Mouse (Mus musculus): ENCODE data around the gene Dstn. TPM values are rescaled to one million over a fixed set of nuclear protein-coding genes. Genes with fewer than 3 reads are reported as not detected.
A peak's percentile ranks its signal among the peaks of the same experiment; 100 is the strongest.

Dstn gene
- total and polyA plus RNA-seq, 2 experiments from 2014 or later, result 409 to 512 TPM

DNA sequence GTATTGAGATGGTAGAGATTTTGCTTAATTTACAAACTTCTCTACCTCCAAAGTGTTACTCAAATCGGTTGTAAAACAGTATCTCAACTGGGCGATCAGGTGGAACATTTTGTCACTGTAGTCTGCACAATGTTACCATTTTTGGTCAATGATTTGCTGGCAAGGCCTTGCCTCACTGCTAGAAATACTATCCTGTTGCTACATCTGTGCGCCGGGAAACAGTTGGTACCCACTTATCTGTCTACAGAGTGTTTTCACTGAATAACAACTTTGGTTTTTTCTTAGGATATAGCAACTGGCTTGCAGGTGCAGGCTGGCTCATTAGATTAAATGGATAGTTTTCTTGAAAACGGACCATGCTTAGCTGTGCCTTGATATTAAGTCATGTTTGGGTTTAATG, 1.1 kb downstream of the Dstn start:
- peak overlapping the region; percentile 98 for H3K9ac ChIP-seq
- TF ChIP-seq CTCF (IDR thresholded peaks at IDR 0.05; ENCODE audit: low read depth), result no peak
- DNase-seq (no peak), ATAC-seq (no peak)
- H3K36me3 ChIP-seq (ENCODE audit: insufficient read depth), result no peaks in the 10 kb centered on the region
- H3K27me3 ChIP-seq (ENCODE audit: insufficient read depth, low read length), result no peaks in the 10 kb centered on the region
- no peaks in the 10 kb centered on the region for H3K9me3 ChIP-seq (ENCODE audit: low read length)
- peak overlapping the region; percentile 81 for H3K4me3 ChIP-seq (ENCODE audit: low read depth, low read length)
- peak overlapping the region; percentile 70 for H3K4me2 ChIP-seq (ENCODE audit: low read depth)
- H3K4me1 ChIP-seq (ENCODE audit: insufficient read depth), result peaks cover 30% of the 10 kb centered on the region
- peak overlapping the region; percentile 96; the same call in 1 of the 2 replicates for H3K27ac ChIP-seq (ENCODE audit: low read depth, low read length)
- WGBS, result 3% methylated on average over 5 of the region's 5 CpGs

- TF ChIP-seq CTCF (IDR thresholded peaks at IDR 0.05; ENCODE audit: low read depth), result no peak
- H3K27me3 ChIP-seq (ENCODE audit: insufficient read depth, low read length), result no peaks in the 10 kb centered on the region
- no peaks in the 10 kb centered on the region for H3K9me3 ChIP-seq (ENCODE audit: low read length)
- no peak overlapping the region for H3K27ac ChIP-seq (ENCODE audit: low read depth, low read length)
- peaks cover 30% of the 10 kb centered on the region for H3K4me1 ChIP-seq (ENCODE audit: insufficient read depth)
- ATAC-seq (no peak), DNase-seq (no peak)
- H3K36me3 ChIP-seq (ENCODE audit: insufficient read depth), result no peaks in the 10 kb centered on the region
- no peak overlapping the region for H3K4me3 ChIP-seq (ENCODE audit: low read depth, low read length)
- no peak overlapping the region for H3K9ac ChIP-seq
- 72% methylated on average over 5 of the region's 5 CpGs for WGBS
- peak overlapping the region; percentile 70 for H3K4me2 ChIP-seq (ENCODE audit: low read depth)
Observed at GRCm38 (mm10) chr2:143917622-143918021, 2.5 kb downstream of the Dstn start.

- Histone ChIP-seq H3K27ac (ENCODE audit: low read depth, low read length) (no peak overlapping the region), H3K36me3 (ENCODE audit: insufficient read depth) (no peaks in the 10 kb centered on the region), H3K4me1 (ENCODE audit: insufficient read depth) (peaks cover 29% of the 10 kb centered on the region), H3K9ac (no peak overlapping the region), H3K4me3 (ENCODE audit: low read depth, low read length) (no peak overlapping the region), H3K9me3 (ENCODE audit: low read length) (no peaks in the 10 kb centered on the region), H3K27me3 (ENCODE audit: insufficient read depth, low read length) (no peaks in the 10 kb centered on the region), H3K4me2 (ENCODE audit: low read depth) (no peak overlapping the region)
- no peak for DNase-seq
- 0 out of 2 replicates have a peak, but pooled peaks have one; percentile 1 for TF ChIP-seq CTCF (IDR thresholded peaks at IDR 0.05; ENCODE audit: low read depth)
- 71% methylated on average over 4 of the region's 4 CpGs for WGBS
- no peak for ATAC-seq
Observed at GRCm38 (mm10) chr2:143918831-143919502, 3.8 kb downstream of the Dstn start.

DNA sequence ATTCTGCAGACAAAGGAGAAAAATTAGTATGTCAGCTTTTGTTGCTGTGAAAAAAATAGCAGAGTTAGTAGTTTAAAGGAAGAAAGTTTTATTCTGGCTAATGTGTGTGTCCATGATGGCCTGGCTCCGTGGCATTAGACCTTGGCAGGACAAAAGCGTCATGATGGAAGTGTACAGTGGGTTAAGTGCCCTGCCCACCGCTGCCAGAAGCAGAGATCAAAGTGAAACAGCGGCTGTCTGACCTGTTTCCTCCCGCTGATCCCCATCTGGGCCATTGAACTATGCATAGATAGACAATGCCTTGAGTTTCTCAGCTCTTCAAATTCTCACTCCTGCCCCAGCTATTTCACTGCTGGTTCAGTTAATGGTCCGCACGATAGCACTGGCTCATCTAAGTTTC, 9.0 kb downstream of the Dstn start:
- 0 out of 2 replicates have a peak, but pooled peaks cover 3% of the 10 kb centered on the region for H3K4me1 ChIP-seq (ENCODE audit: insufficient read depth)
- TF ChIP-seq CTCF (IDR thresholded peaks at IDR 0.05; ENCODE audit: low read depth), result no peak
- H3K4me2 ChIP-seq (ENCODE audit: low read depth), result no peak overlapping the region
- H3K9ac ChIP-seq, result no peak overlapping the region
- no peaks in the 10 kb centered on the region for H3K9me3 ChIP-seq (ENCODE audit: low read length)
- 66% methylated on average over 7 of the region's 7 CpGs for WGBS
- ATAC-seq, result no peak
- H3K27me3 ChIP-seq (ENCODE audit: insufficient read depth, low read length), result no peaks in the 10 kb centered on the region
- no peak overlapping the region for H3K4me3 ChIP-seq (ENCODE audit: low read depth, low read length)
- no peaks in the 10 kb centered on the region for H3K36me3 ChIP-seq (ENCODE audit: insufficient read depth)
- DNase-seq, result no peak
- no peak overlapping the region for H3K27ac ChIP-seq (ENCODE audit: low read depth, low read length)

DNA sequence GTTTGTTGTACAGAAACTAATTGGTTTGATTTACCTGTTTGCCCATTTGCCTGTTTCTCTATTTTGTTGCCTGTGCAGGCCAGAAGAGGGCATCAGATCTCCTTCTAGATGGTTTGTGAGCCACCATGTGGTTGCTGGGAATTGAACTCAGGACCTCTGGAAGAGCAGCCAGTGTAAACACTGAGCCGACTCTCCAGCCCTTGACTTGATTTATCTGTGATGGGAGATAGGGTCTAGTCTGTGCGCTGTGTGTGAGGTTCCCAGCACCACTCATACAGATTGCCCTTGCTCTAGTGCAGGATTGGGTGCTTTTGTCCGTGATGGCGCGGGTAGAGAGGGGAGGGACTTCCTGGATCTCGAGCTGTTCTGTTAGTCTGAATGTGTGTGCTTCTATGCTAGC, 10.7 kb downstream of the Dstn start:
- Histone ChIP-seq H3K4me1 (ENCODE audit: insufficient read depth) (no peaks in the 10 kb centered on the region), H3K27ac (ENCODE audit: low read depth, low read length) (no peak overlapping the region), H3K4me2 (ENCODE audit: low read depth) (no peak overlapping the region), H3K36me3 (ENCODE audit: insufficient read depth) (no peaks in the 10 kb centered on the region), H3K4me3 (ENCODE audit: low read depth, low read length) (no peak overlapping the region), H3K27me3 (ENCODE audit: insufficient read depth, low read length) (no peaks in the 10 kb centered on the region), H3K9ac (no peak overlapping the region), H3K9me3 (ENCODE audit: low read length) (no peaks in the 10 kb centered on the region)
- TF ChIP-seq CTCF (IDR thresholded peaks at IDR 0.05; ENCODE audit: low read depth), result no peak
- ATAC-seq (no peak), DNase-seq (no peak)
- 95% methylated on average over 6 of the region's 6 CpGs for WGBS

DNA sequence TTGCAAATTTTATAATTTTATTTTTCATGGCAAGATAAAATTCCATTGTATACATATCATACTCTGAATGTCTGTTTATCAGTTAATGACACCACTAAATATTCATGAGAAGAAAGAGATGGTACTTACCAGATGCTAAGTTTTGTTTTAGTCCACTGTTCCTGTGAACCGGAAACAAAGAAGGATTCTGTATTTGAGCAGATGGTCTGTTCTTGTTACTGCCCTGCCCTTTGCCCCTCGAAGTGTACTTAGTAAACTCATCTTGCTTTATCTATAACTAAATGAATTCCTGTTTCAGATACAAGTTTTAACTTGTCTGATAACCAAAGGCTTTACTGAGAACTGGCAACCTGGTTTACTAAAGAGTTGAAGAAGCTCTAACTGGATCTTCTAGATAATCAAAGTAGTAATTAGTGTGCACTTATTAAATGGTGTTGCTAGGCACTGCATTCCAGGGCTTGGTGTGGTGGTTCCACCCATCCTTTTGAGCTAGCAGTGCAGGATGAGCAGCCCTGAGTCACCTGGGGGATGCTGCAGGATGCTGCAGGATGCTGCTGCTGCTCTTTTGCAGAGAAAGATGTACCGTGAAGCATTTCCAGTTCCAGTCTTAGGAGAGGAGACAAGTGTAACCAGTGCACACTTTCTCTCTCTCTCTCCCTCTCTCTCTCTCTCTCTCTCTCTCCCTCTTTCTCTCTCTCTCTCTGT, 14.6 kb downstream of the Dstn start:
- no peak for ATAC-seq
- TF ChIP-seq CTCF (IDR thresholded peaks at IDR 0.05; ENCODE audit: low read depth), result no peak
- no peak overlapping the region for H3K4me2 ChIP-seq (ENCODE audit: low read depth)

GRCm38 (mm10) chr2:143932340-143932873, 17.3 kb downstream of the Dstn start:
- Histone ChIP-seq H3K4me1 (ENCODE audit: insufficient read depth) (no peaks in the 10 kb centered on the region), H3K9ac (no peak overlapping the region), H3K27me3 (ENCODE audit: insufficient read depth, low read length) (no peaks in the 10 kb centered on the region), H3K9me3 (ENCODE audit: low read length) (no peaks in the 10 kb centered on the region), H3K4me2 (ENCODE audit: low read depth) (no peak overlapping the region), H3K36me3 (ENCODE audit: insufficient read depth) (no peaks in the 10 kb centered on the region), H3K27ac (ENCODE audit: low read depth, low read length) (no peak overlapping the region), H3K4me3 (ENCODE audit: low read depth, low read length) (no peak overlapping the region)
- ATAC-seq (no peak), DNase-seq (no peak)
- WGBS, result 88% methylated on average over 12 of the region's 12 CpGs
- no peak for TF ChIP-seq CTCF (IDR thresholded peaks at IDR 0.05; ENCODE audit: low read depth)

More for the DNA sequence above, 14.6 kb downstream of the Dstn start:
- no peak overlapping the region for H3K9ac ChIP-seq
- H3K4me3 ChIP-seq (ENCODE audit: low read depth, low read length), result no peak overlapping the region
- H3K27ac ChIP-seq (ENCODE audit: low read depth, low read length), result no peak overlapping the region
- no peak for DNase-seq
- no peaks in the 10 kb centered on the region for H3K36me3 ChIP-seq (ENCODE audit: insufficient read depth)
- no peaks in the 10 kb centered on the region for H3K27me3 ChIP-seq (ENCODE audit: insufficient read depth, low read length)
- 53% methylated on average over 3 of the region's 3 CpGs for WGBS
- H3K9me3 ChIP-seq (ENCODE audit: low read length), result no peaks in the 10 kb centered on the region
- no peaks in the 10 kb centered on the region for H3K4me1 ChIP-seq (ENCODE audit: insufficient read depth)
